In the genomic region with DNA sequence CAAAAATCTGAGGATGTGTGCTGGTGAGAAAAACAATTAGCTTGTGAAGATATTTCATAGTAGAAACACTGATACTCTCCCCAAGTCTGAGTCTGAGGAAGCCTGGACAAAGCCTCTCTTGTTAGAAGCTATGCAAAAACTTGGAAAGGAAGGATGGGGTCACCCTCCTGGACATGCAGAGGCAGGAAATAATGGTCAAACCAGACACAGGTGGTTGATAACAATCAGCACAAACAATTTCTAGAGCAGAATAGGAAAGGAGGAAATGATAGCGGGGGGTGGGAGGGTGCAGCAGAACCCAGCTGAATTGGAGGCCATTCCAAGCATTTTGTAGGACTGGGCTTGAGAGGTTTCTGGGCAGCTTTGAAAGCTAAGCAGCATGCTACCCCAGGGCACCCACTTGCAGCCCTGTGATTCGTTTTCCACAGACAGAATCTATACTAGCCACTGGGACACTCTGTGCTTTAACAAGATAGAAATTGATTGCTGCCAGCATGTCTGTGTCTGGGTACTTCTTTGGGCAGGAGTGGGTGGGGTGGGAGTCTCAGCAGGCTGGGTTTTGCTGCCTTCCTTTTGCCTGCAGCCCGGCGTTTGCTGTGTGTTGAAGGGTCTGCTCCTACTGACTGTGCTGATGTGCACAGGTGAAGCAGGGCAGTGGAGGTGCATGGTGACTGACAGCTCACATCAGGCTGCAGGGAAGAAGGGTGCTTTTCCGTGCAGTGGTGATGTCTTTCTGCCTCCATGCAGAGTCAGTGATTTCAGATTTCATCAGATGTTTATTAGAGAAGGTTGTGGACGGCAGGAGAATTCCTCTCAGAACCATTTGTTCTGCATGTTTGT, we compare ENCODE assay signal across 11 mouse cellular contexts. TPM values are rescaled to one million over a fixed set of nuclear protein-coding genes. Genes with fewer than 3 reads are reported as not detected.
DNase-seq lines count a peak whose midpoint lies in the region; ATAC-seq lines count a peak whose summit lies in the region.
"Had no signal": no experiment of that assay in that cellular context is flagged by ENCODE, and none has a peak within 500 bp of the region (broad histone marks: within the 10 kb centered on the region; RNA-seq: fewer than 3 reads in every experiment).

No protein-coding gene starts in this region.

- peaks cover 30% of the 10 kb centered on the region for H3K4me1 ChIP-seq in kidney, embryonic 16.5 days (ENCODE audit: insufficient read depth, low read length)
- peaks cover 50% of the 10 kb centered on the region for H3K4me1 ChIP-seq in embryonic facial prominence, embryonic 10.5 days
- peaks cover 4% of the 10 kb centered on the region; the same call in 1 of the 2 replicates for H3K4me1 ChIP-seq in midbrain, embryonic 11.5 days (ENCODE audit: control insufficient read depth, insufficient read depth, low read length)

- H3K36me3 ChIP-seq in kidney, embryonic 16.5 days (ENCODE audit: insufficient read depth, low read length): peaks cover 41% of the 10 kb centered on the region
- peaks cover 33% of the 10 kb centered on the region for H3K36me3 ChIP-seq in embryonic facial prominence, embryonic 10.5 days (replicated peaks)
- H3K36me3 ChIP-seq in midbrain, embryonic 11.5 days (ENCODE audit: control insufficient read depth, insufficient read depth, low read length): no peaks in the 10 kb centered on the region

- H3K4me3 ChIP-seq in kidney, embryonic 16.5 days (ENCODE audit: low read length): no peak overlapping the region
- peak overlapping the region; percentile 16; the same call in 1 of the 2 replicates for H3K4me3 ChIP-seq in embryonic facial prominence, embryonic 10.5 days
- no peak overlapping the region for H3K4me3 ChIP-seq in midbrain, embryonic 11.5 days (ENCODE audit: low read depth, low read length)
- H3K4me3 ChIP-seq: erythroblast, embryonic 14.5 days had no signal

- no peaks in the 10 kb centered on the region for H3K9me3 ChIP-seq in kidney, embryonic 16.5 days (ENCODE audit: low read length)
- peaks cover 3% of the 10 kb centered on the region; the same call in 1 of the 2 replicates for H3K9me3 ChIP-seq in embryonic facial prominence, embryonic 10.5 days
- H3K9me3 ChIP-seq in midbrain, embryonic 11.5 days (ENCODE audit: control insufficient read depth, low read length): no peaks in the 10 kb centered on the region

- peak overlapping the region; percentile 29; the same call in 1 of the 2 replicates for H3K9ac ChIP-seq in kidney, embryonic 16.5 days (replicated peaks; ENCODE audit: low read length)
- H3K9ac ChIP-seq in midbrain, embryonic 11.5 days (ENCODE audit: low read length): no peak overlapping the region
- H3K9ac ChIP-seq: liver, embryonic 14.5 days had no signal

- peak overlapping the region; percentile 19; the same call in 1 of the 2 replicates for H3K4me2 ChIP-seq in kidney, embryonic 16.5 days (replicated peaks; ENCODE audit: low read depth, low read length)
- no peak overlapping the region for H3K4me2 ChIP-seq in midbrain, embryonic 11.5 days

- 24% methylated on average over 6 of the region's 6 CpGs for WGBS in kidney, embryonic 16.5 days
- 40% methylated on average over 6 of the region's 6 CpGs for WGBS in embryonic facial prominence, embryonic 10.5 days
- 61% methylated on average over 6 of the region's 6 CpGs for WGBS in midbrain, embryonic 11.5 days

- intact Hi-C loops in left cerebral cortex, postnatal 14 days (cut with DNase I): no loop called here

- ATAC-seq in kidney, embryonic 16.5 days (ENCODE audit: low FRiP score, low TSS enrichment): peak; percentile 33
- ATAC-seq in granulocyte monocyte progenitor cell, adult 5-6 weeks (replicated peaks; ENCODE audit: poor library complexity, severe bottlenecking): 0 out of 2 replicates have a peak, but pooled peaks have one; percentile 27
- ATAC-seq in midbrain, embryonic 11.5 days (ENCODE audit: low FRiP score): peak; percentile 33; the same call in 1 of the 2 replicates
- no peak for ATAC-seq in monocyte, adult 5-6 weeks (replicated peaks; ENCODE audit: insufficient number of reproducible peaks, low FRiP score, low TSS enrichment, poor library complexity, severe bottlenecking)
- ATAC-seq: Patski had no signal

- no peak for DNase-seq in kidney, postnatal 10 days
- DNase-seq in embryonic facial prominence, embryonic 10.5 days (ENCODE audit: low spot score): peak; percentile 48
- DNase-seq in midbrain, embryonic 11.5 days (ENCODE audit: low spot score, missing footprints): no peak
- no peak for DNase-seq in gastrocnemius, postnatal 25 days
- DNase-seq in left cerebral cortex, postnatal 14 days (ENCODE audit: low spot score in 2 of 2): no peak

- H3K27me3 ChIP-seq in kidney, embryonic 16.5 days (ENCODE audit: insufficient read depth, low read length): no peaks in the 10 kb centered on the region
- H3K27me3 ChIP-seq in embryonic facial prominence, embryonic 10.5 days (replicated peaks; ENCODE audit: low read depth, poor library complexity, severe bottlenecking): no peaks in the 10 kb centered on the region
- no peaks in the 10 kb centered on the region for H3K27me3 ChIP-seq in midbrain, embryonic 11.5 days (ENCODE audit: control insufficient read depth, insufficient read depth, low read length)
- H3K27me3 ChIP-seq: Patski had no signal

- H3K27ac ChIP-seq in kidney, embryonic 16.5 days (ENCODE audit: low read length): peak overlapping the region; percentile 78
- peak overlapping the region; percentile 81 for H3K27ac ChIP-seq in embryonic facial prominence, embryonic 10.5 days (replicated peaks)
- no peak overlapping the region; the same call in 1 of the 2 replicates for H3K27ac ChIP-seq in midbrain, embryonic 11.5 days (ENCODE audit: low read depth, low read length)
- H3K27ac ChIP-seq: liver, embryonic 14.5 days had no signal

RNA-seq across cellular contexts. Expression of a gene that starts 33.3 kb away (rescaled TPM):
- 18.4 and 18.9 TPM in 2 replicates for polyA plus RNA-seq in kidney, embryonic 16.5 days (2015; fragmentation: Nextera tagmentation; extraction: Ambion mirVana)
- 12.9 and 14.8 TPM in 2 replicates for polyA plus RNA-seq in embryonic facial prominence, embryonic 10.5 days (2016; fragmentation: Nextera tagmentation; extraction: Ambion mirVana)
- 2.5 and 9.6 TPM in 2 replicates for total RNA-seq in granulocyte monocyte progenitor cell, adult 5-6 weeks (2014; fragmentation: Nextera tagmentation)
- total RNA-seq in granulocyte monocyte progenitor cell, adult 5-6 weeks (2017): 2.9 and 8.5 TPM in 2 replicates
- polyA plus RNA-seq in midbrain, embryonic 11.5 days (2014; fragmentation: Nextera tagmentation; extraction: Ambion mirVana): 3.9 TPM in 2 replicates
- total RNA-seq in monocyte, adult 5-6 weeks (2017): 12.2 to 14.9 TPM (median 13.4 TPM) in 3 replicates
- 1 to 10 TPM; 4.8 to 5.7 TPM for total RNA-seq in gastrocnemius, postnatal 25 days (2021)
- total RNA-seq in left cerebral cortex, postnatal 14 days (2021): 1 to 10 TPM in 1 of 2 experiments, under 1 TPM in 1; 0.94 to 1.1 TPM
